Mouse (Mus musculus): ENCODE measurements at regions not wholly inside any gene's neighbourhood (a gene's known extent, or its start where the extent isn't known, plus 50 kb on each side); places are given as distances from the start of the nearest gene placed in this dataset.

DNA sequence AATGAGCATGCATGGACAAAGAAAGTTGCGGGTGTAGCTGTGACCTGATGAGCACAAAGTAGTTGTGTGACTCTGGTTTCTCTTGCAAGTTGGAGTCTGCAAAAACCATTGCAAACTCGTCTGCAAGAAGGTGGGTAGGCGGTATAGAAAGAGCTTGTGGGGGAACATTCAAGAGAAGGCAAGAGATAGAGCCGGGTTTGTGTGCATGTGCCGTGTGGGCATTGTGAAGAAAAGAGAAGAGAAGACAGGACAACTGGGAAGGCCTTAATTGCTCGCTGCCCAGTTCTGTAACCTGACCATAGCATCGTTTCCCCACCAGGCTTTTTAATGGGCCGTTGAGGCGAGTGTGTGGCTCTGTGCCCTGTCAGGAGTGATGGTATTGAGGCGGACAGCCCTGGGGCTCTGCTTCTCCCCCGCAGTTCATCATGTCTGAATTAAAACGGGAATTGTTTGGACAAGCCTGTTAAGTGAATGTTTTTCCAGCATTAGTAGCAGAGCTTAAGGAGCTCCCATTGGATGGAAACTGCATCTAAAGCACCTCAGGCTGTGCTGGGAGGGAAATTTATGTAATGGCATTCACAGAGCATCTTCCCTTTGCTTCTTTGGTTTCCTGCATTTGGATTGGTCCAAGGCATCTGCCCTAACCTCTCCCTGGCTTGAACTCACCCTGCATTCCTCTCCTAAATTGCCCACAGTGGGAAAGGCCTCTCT lies 163.1 kb downstream of the Brinp2 start:
- H3K27ac ChIP-seq (ENCODE audit: insufficient read depth, low read depth, low read length, poor library complexity, severe bottlenecking) = no peak overlapping the region
- H3K4me1 ChIP-seq (ENCODE audit: control insufficient read depth in 2 of 2, insufficient read depth in 2 of 2, low read length in 2 of 2, poor library complexity in 1 of 2) = no peaks in the 10 kb centered on the region
- H3K36me3 ChIP-seq (ENCODE audit: control insufficient read depth, insufficient read depth, low read length, poor library complexity, severe bottlenecking) = no peaks in the 10 kb centered on the region
- H3K4me3 ChIP-seq (ENCODE audit: insufficient read depth in 1 of 2, low read depth in 1 of 2, low read length in 2 of 2, poor library complexity in 1 of 2, severe bottlenecking in 1 of 2) = no peak overlapping the region
- TF ChIP-seq ZC3H11A (IDR thresholded peaks at IDR 0.05; ENCODE audit: borderline replicate concordance, low read depth, low read length) (no peak), CHD2 (IDR thresholded peaks at IDR 0.05; ENCODE audit: low read depth, low read length) (no peak), ZNF384 (IDR thresholded peaks at IDR 0.05; ENCODE audit: low read depth, low read length) (no peak), MAFK (IDR thresholded peaks at IDR 0.05; ENCODE audit: insufficient read depth, low read depth, low read length) (no peak), HCFC1 (IDR thresholded peaks at IDR 0.05; ENCODE audit: borderline replicate concordance, insufficient read depth, low read length) (no peak)
- in situ Hi-C loops (cut with MboI; ENCODE audit: low sequenced_read_pairs in 2 of 2, unreplicated experiment in 2 of 2) = no loop called here
- H3K9ac ChIP-seq (ENCODE audit: insufficient read depth, low read depth, low read length, poor library complexity, severe bottlenecking) = no peak overlapping the region
- DNase-seq (ENCODE audit: low read depth, low spot score) = no peak
- H3K9me3 ChIP-seq (ENCODE audit: control insufficient read depth, insufficient read depth, low read depth, low read length) = no peaks in the 10 kb centered on the region

DNA sequence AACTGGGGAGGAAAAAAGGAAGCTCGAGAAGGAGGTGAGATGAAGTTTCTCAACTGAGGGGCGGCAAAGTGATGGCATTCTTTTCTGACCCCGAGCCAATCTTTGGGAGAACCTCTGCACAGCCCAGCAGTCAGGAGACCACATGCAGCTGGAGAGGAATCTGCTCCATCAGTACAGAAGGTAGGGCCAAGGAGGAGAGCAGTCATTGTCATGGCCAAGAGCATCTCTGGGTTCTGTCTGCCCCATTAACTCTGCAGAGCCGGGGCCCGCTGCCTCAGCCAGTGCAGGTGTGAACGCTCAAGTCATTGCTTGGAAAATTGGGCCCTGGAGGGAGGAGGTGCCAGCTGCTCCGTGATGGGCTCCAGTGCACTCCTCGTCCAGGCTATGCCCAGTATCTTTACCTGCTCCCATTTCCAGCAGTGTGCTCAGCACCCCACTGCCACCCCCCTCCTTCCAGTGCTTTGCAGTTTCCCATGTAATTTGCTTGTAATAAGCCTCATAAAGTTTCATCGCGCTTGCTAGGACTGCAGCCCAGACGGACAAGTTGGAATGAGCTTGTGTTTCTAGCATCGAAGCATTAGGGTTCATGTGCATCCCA lies 162.1 kb downstream of the Brinp2 start:
- Histone ChIP-seq H3K27ac (ENCODE audit: insufficient read depth, low read depth, low read length, poor library complexity, severe bottlenecking) (no peak overlapping the region), H3K4me1 (ENCODE audit: control insufficient read depth in 2 of 2, insufficient read depth in 2 of 2, low read length in 2 of 2, poor library complexity in 1 of 2) (no peaks in the 10 kb centered on the region), H3K4me3 (ENCODE audit: insufficient read depth in 1 of 2, low read depth in 1 of 2, low read length in 2 of 2, poor library complexity in 1 of 2, severe bottlenecking in 1 of 2) (no peak overlapping the region), H3K9ac (ENCODE audit: insufficient read depth, low read depth, low read length, poor library complexity, severe bottlenecking) (no peak overlapping the region), H3K9me3 (ENCODE audit: control insufficient read depth, insufficient read depth, low read depth, low read length) (no peaks in the 10 kb centered on the region), H3K36me3 (ENCODE audit: control insufficient read depth, insufficient read depth, low read length, poor library complexity, severe bottlenecking) (no peaks in the 10 kb centered on the region)
- TF ChIP-seq MAFK (IDR thresholded peaks at IDR 0.05; ENCODE audit: insufficient read depth, low read depth, low read length) (no peak), HCFC1 (IDR thresholded peaks at IDR 0.05; ENCODE audit: borderline replicate concordance, insufficient read depth, low read length) (no peak), ZC3H11A (IDR thresholded peaks at IDR 0.05; ENCODE audit: borderline replicate concordance, low read depth, low read length) (no peak), ZNF384 (IDR thresholded peaks at IDR 0.05; ENCODE audit: low read depth, low read length) (no peak), CHD2 (IDR thresholded peaks at IDR 0.05; ENCODE audit: low read depth, low read length) (no peak)
- no peak for DNase-seq (ENCODE audit: low read depth, low spot score)
- in situ Hi-C loops (cut with MboI; ENCODE audit: low sequenced_read_pairs in 2 of 2, unreplicated experiment in 2 of 2) = no loop called here
